Mouse (Mus musculus): ENCODE measurements around the gene Pin1rt1. TPM values are rescaled to one million over a fixed set of nuclear protein-coding genes. Genes with fewer than 3 reads are reported as not detected.

Pin1rt1 gene
- total RNA-seq (2014; rRNA removed): not detected in 2 replicates
- polyA plus RNA-seq (2015; fragmentation: Nextera tagmentation; extraction: Ambion mirVana): not detected in 2 replicates

DNA sequence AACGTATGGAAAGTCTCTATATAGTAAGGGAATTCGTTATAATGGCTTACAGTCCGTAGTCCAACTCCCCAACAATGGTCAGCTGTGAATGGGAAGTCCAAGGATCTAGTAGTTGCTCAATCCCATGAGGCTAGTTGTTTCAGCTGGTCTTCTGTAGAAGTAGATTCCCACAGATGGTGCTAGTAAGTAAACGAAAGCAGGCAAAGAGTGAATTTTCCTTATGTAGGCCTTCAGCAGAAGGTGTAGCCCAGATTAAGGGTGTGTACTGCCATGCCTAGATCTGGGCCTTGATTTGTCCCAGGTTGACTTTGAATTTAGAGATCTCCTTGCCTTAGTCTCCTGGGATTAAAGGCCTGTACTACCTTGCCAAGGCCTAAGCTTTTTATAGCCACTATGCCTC is at the start of gene Pin1rt1:
Gene Pin1rt1 (minus strand): TSS at position 101 of the 400 bp plus-strand sequence.
- H3K9ac ChIP-seq: no peak within 1 kb of the TSS
- WGBS: 90% methylated on average over 4 of the region's 4 CpGs
- no peak for DNase-seq
- no peaks in the 10 kb centered on the region for H3K4me1 ChIP-seq (ENCODE audit: insufficient read depth)
- no peaks in the 10 kb centered on the region for H3K9me3 ChIP-seq (ENCODE audit: low read length)
- no peak within 1 kb of the TSS for H3K4me3 ChIP-seq (ENCODE audit: low read depth, low read length)
- H3K36me3 ChIP-seq (ENCODE audit: insufficient read depth): no peaks in the 10 kb centered on the region
- ATAC-seq: no peak
- H3K27ac ChIP-seq (ENCODE audit: low read depth, low read length): no peak within 1 kb of the TSS
- no peak for TF ChIP-seq CTCF (IDR thresholded peaks at IDR 0.05; ENCODE audit: low read depth)
- H3K27me3 ChIP-seq (ENCODE audit: insufficient read depth, low read length): no peaks in the 10 kb centered on the region
- no peak within 1 kb of the TSS for H3K4me2 ChIP-seq (ENCODE audit: low read depth)

DNA sequence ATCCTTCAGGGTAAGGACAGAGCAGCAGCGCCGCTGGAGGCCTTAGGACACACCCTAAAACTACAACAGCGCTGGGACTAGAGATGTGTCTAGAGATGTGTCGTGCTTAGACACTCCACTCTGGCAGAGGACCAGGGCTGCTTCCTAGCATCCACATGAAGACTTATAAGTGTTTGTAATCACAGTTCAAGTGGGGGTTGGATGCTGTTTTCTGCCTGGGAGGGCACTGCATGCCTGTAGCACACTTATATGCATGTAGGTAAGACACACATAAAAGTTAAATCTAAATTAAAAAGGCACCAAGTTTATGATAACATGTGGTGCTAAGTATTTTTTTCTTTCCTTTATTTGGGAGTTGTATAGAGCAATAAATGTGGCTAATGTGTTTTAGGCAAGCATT is 47.8 kb upstream of the Pin1rt1 start:
- no peak for TF ChIP-seq CTCF (IDR thresholded peaks at IDR 0.05; ENCODE audit: low read depth)
- Histone ChIP-seq H3K36me3 (ENCODE audit: insufficient read depth) (peaks cover 28% of the 10 kb centered on the region), H3K4me3 (ENCODE audit: low read depth, low read length) (no peak overlapping the region), H3K9ac (no peak overlapping the region), H3K9me3 (ENCODE audit: low read length) (no peaks in the 10 kb centered on the region), H3K4me1 (ENCODE audit: insufficient read depth) (no peaks in the 10 kb centered on the region), H3K27me3 (ENCODE audit: insufficient read depth, low read length) (no peaks in the 10 kb centered on the region), H3K4me2 (ENCODE audit: low read depth) (no peak overlapping the region), H3K27ac (ENCODE audit: low read depth, low read length) (no peak overlapping the region)
- no peak for DNase-seq
- ATAC-seq: no peak
- WGBS: 93% methylated on average over 4 of the region's 4 CpGs

DNA sequence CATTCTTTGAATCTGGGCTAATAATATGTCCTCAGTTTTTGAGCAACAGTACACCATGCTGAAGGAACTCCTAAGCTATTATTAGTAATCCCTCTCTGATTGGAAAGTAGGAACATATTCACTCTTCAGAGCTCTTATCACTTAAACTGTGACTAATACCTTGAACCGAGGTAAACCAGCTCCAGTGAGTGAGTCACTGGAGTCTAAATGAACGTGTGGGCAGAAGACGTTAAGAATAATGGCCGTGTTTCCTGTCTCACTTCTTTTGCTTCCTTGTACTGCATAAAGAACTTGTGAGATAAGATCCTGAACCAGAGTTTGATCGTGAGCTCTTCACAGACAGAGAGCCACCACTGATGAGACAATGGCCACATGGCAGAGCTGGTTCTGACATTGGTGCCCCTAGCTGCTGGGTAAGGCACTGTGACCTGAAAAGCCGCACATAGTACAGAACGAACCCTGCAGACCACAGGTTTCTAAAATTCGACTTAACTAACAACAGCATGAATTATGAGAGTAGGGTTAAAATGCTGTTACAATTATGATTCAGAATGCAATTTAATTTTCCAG is 47.0 kb upstream of the Pin1rt1 start:
- Histone ChIP-seq H3K4me3 (ENCODE audit: low read depth, low read length) (no peak overlapping the region), H3K9ac (no peak overlapping the region), H3K27ac (ENCODE audit: low read depth, low read length) (no peak overlapping the region), H3K27me3 (ENCODE audit: insufficient read depth, low read length) (no peaks in the 10 kb centered on the region), H3K4me1 (ENCODE audit: insufficient read depth) (no peaks in the 10 kb centered on the region), H3K36me3 (ENCODE audit: insufficient read depth) (peaks cover 27% of the 10 kb centered on the region), H3K9me3 (ENCODE audit: low read length) (no peaks in the 10 kb centered on the region), H3K4me2 (ENCODE audit: low read depth) (no peak overlapping the region)
- TF ChIP-seq CTCF (IDR thresholded peaks at IDR 0.05; ENCODE audit: low read depth): no peak
- WGBS: 85% methylated on average over 8 of the region's 8 CpGs
- no peak for DNase-seq
- ATAC-seq: no peak

DNA sequence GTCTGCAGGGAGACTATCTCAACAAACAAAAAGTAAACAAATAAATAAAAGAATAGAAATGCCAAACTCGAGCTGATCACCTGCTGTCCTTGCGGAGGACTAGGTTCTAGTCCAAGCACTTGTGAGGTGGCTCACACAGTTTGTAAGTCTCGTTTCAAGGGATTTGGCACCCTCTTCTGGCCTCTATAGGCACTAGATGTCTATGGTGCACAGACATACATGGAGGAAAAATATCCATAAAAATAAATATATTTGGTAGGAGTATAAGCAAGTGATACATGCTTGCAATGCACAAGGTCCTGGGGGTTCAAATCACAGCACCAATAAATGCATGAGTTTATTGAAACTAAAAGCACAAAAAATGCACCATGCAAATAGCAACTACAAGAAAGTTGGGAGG is 34.4 kb upstream of the Pin1rt1 start:
- no peaks in the 10 kb centered on the region for H3K9me3 ChIP-seq (ENCODE audit: low read length)
- H3K4me3 ChIP-seq (ENCODE audit: low read depth, low read length): no peak overlapping the region
- no peaks in the 10 kb centered on the region for H3K27me3 ChIP-seq (ENCODE audit: insufficient read depth, low read length)
- H3K4me2 ChIP-seq (ENCODE audit: low read depth): no peak overlapping the region
- H3K27ac ChIP-seq (ENCODE audit: low read depth, low read length): no peak overlapping the region
- peak; percentile 51 for TF ChIP-seq CTCF (IDR thresholded peaks at IDR 0.05; ENCODE audit: low read depth)
- WGBS: 62% methylated on average over 3 of the region's 3 CpGs
- no peak overlapping the region for H3K9ac ChIP-seq
- ATAC-seq (no peak), DNase-seq (no peak)
- H3K4me1 ChIP-seq (ENCODE audit: insufficient read depth): no peaks in the 10 kb centered on the region
- H3K36me3 ChIP-seq (ENCODE audit: insufficient read depth): 0 out of 2 replicates have a peak, but pooled peaks cover 6% of the 10 kb centered on the region

DNA sequence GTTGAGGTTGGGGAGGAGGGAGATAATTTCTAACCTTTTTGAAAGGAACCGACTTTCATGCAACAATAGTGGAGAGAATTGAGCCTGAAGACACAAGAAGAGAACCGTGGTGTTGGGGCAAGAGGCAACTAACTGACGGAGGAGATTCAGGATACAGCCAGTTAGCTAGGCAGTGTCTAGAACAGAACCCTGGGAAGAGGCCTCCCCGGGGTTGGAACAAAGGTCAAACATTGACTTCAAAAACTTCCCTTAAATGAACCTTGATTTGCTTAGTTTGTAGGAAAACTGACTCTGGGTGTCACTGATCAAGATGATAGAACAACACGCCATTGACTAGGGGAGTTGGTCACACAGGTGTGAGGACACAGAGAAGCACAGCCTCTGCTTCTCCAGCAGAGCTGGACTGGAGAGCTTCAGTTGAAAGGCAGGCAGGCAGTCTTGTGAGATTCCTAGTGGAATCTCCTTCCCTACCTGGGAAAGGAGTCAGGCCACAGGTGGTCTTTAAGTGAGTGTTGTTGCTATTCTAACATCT is 32.5 kb upstream of the Pin1rt1 start:
- Histone ChIP-seq H3K4me1 (ENCODE audit: insufficient read depth) (no peaks in the 10 kb centered on the region), H3K27me3 (ENCODE audit: insufficient read depth, low read length) (no peaks in the 10 kb centered on the region), H3K4me3 (ENCODE audit: low read depth, low read length) (no peak overlapping the region), H3K9ac (no peak overlapping the region), H3K9me3 (ENCODE audit: low read length) (no peaks in the 10 kb centered on the region), H3K27ac (ENCODE audit: low read depth, low read length) (no peak overlapping the region), H3K36me3 (ENCODE audit: insufficient read depth) (0 out of 2 replicates have a peak, but pooled peaks cover 6% of the 10 kb centered on the region), H3K4me2 (ENCODE audit: low read depth) (no peak overlapping the region)
- no peak for TF ChIP-seq CTCF (IDR thresholded peaks at IDR 0.05; ENCODE audit: low read depth)
- 78% methylated on average over 5 of the region's 5 CpGs for WGBS
- DNase-seq: no peak
- no peak for ATAC-seq

DNA sequence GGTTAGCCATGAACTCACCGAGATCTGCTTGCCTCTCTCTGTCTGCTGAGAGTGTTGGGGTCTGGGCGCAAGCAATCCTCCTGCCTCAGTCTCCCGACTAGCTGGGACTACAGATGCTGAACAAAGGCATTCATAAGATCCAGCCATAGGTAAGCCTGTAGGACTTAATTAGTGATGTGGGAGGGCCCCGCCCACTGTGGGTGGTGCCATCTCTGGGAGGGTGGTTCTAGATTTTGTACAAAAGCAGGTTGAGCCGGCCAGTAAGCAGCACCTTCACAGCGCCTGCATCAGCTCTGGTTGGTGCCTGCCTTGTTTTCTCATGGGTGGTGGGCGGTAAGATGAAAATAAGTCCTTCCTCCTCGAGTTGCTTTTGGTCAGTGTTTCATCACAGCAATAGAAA is 30.1 kb upstream of the Pin1rt1 start:
- 71% methylated on average over 8 of the region's 8 CpGs for WGBS
- DNase-seq (no peak), ATAC-seq (no peak)
- no peak overlapping the region for H3K4me3 ChIP-seq (ENCODE audit: low read depth, low read length)
- no peaks in the 10 kb centered on the region for H3K9me3 ChIP-seq (ENCODE audit: low read length)
- H3K4me1 ChIP-seq (ENCODE audit: insufficient read depth): peaks cover 6% of the 10 kb centered on the region; the same call in 1 of the 2 replicates
- TF ChIP-seq CTCF (IDR thresholded peaks at IDR 0.05; ENCODE audit: low read depth): no peak
- H3K27me3 ChIP-seq (ENCODE audit: insufficient read depth, low read length): peaks cover 3% of the 10 kb centered on the region; the same call in 1 of the 2 replicates
- no peak overlapping the region for H3K9ac ChIP-seq
- H3K36me3 ChIP-seq (ENCODE audit: insufficient read depth): no peaks in the 10 kb centered on the region
- no peak overlapping the region for H3K4me2 ChIP-seq (ENCODE audit: low read depth)
- no peak overlapping the region for H3K27ac ChIP-seq (ENCODE audit: low read depth, low read length)

- WGBS: 54% methylated on average over 5 of the region's 5 CpGs
- no peak overlapping the region for H3K27ac ChIP-seq (ENCODE audit: low read depth, low read length)
- no peak for TF ChIP-seq CTCF (IDR thresholded peaks at IDR 0.05; ENCODE audit: low read depth)
- no peak overlapping the region for H3K4me3 ChIP-seq (ENCODE audit: low read depth, low read length)
- H3K4me1 ChIP-seq (ENCODE audit: insufficient read depth): peaks cover 10% of the 10 kb centered on the region; the same call in 1 of the 2 replicates
- no peaks in the 10 kb centered on the region for H3K36me3 ChIP-seq (ENCODE audit: insufficient read depth)
- no peak overlapping the region for H3K4me2 ChIP-seq (ENCODE audit: low read depth)
- no peaks in the 10 kb centered on the region for H3K9me3 ChIP-seq (ENCODE audit: low read length)
- no peak overlapping the region for H3K9ac ChIP-seq
- DNase-seq: no peak
- H3K27me3 ChIP-seq (ENCODE audit: insufficient read depth, low read length): peaks cover 3% of the 10 kb centered on the region; the same call in 1 of the 2 replicates
- no peak for ATAC-seq
Observed at GRCm38 (mm10) chr2:104743971-104744370, 27.8 kb upstream of the Pin1rt1 start.

All from forebrain, postnatal 0 days (tissue).